Mouse (Mus musculus) limb, embryonic 13.5 days (tissue): ENCODE measurements around the gene Ebf1. TPM values are rescaled to one million over a fixed set of nuclear protein-coding genes. Genes with fewer than 3 reads are reported as not detected.
A peak's percentile ranks its signal among the peaks of the same experiment; 100 is the strongest.

Experiments
- ATAC-seq: fragments of 200-750 bp; cut with Nextera tagmentation; 2 replicates; pipeline ENCODE4 v1.8.0; 2017; ENCODE audit warnings: low read depth, moderate number of reproducible peaks, moderate TSS enrichment; ENCODE audit not compliant: low FRiP score
- H3K27ac ChIP-seq: fragments of 300-500 bp; sonication (generic); 2 replicates; pipeline ENCODE4 v1.5.1; 2015; ENCODE audit warnings: inconsistent platforms, mild to moderate bottlenecking, moderate library complexity
- H3K27me3 ChIP-seq: fragments of 300-500 bp; sonication (generic); 2 replicates; pipeline ENCODE4 v1.6.1; 2015; ENCODE audit warnings: mild to moderate bottlenecking, inconsistent platforms
- H3K36me3 ChIP-seq: fragments of 300-500 bp; sonication (generic); 2 replicates; pipeline ENCODE4 v1.6.1; 2015; ENCODE audit warnings: inconsistent platforms, mild to moderate bottlenecking, moderate library complexity
- H3K4me1 ChIP-seq: fragments of 300-500 bp; sonication (generic); 2 replicates; pipeline ENCODE4 v1.6.1; 2015; ENCODE audit warnings: inconsistent platforms
- H3K4me2 ChIP-seq: fragments of 300-500 bp; sonication (generic); replicated peaks from 2 replicates; pipeline ENCODE4 v1.6.1; 2015; ENCODE audit warnings: inconsistent platforms, mild to moderate bottlenecking, moderate library complexity
- H3K4me3 ChIP-seq: fragments of 300-500 bp; sonication (generic); 2 replicates; pipeline ENCODE4 v1.5.1; 2015; ENCODE audit warnings: moderate library complexity, mild to moderate bottlenecking, inconsistent platforms
- H3K9ac ChIP-seq: fragments of 300-500 bp; sonication (generic); 2 replicates; pipeline ENCODE4 v1.6.1; 2015; ENCODE audit warnings: mild to moderate bottlenecking, inconsistent platforms
- H3K9me3 ChIP-seq: fragments of 300-500 bp; sonication (generic); 2 replicates; pipeline ENCODE4 v1.6.1; 2016; ENCODE audit warnings: inconsistent platforms
- WGBS: fragments of 180-500 bp; shearing (Covaris S2); methylation state at CpG from one replicate; pipeline ENCODE4 v1.1.7; 2015; 5-methylcytosine and 5-hydroxymethylcytosine counted together
- polyA plus RNA-seq: library from polyadenylated mRNA; unstranded; fragments of >200 nt; fragmentation: Nextera tagmentation; extraction: Ambion mirVana; gene quantifications from 2 replicates; pipeline ENCODE4 v1.2.1, GENCODE M21; 2015

The Ebf1 gene
- polyA plus RNA-seq, 1 experiment from 2014 or later: 103 TPM

GRCm38 (mm10) chr11:45003716-45004437 lies 386.8 kb downstream of the Ebf1 start:
- Histone ChIP-seq H3K9ac (no peak overlapping the region), H3K9me3 (no peaks in the 10 kb centered on the region), H3K27ac (peak overlapping the region; percentile 72; the same call in 1 of the 2 replicates), H3K4me2 (no peak overlapping the region), H3K4me1 (peaks cover 40% of the 10 kb centered on the region), H3K27me3 (peaks cover 2% of the 10 kb centered on the region; the same call in 1 of the 2 replicates), H3K36me3 (peaks cover 32% of the 10 kb centered on the region), H3K4me3 (no peak overlapping the region)
- WGBS: 35% methylated on average over 9 of the region's 9 CpGs
- no peak; the same call in 1 of the 2 replicates for ATAC-seq

- peaks cover 29% of the 10 kb centered on the region for H3K4me1 ChIP-seq
Observed at GRCm38 (mm10) chr11:45007311-45007710, 390.2 kb downstream of the Ebf1 start.

DNA sequence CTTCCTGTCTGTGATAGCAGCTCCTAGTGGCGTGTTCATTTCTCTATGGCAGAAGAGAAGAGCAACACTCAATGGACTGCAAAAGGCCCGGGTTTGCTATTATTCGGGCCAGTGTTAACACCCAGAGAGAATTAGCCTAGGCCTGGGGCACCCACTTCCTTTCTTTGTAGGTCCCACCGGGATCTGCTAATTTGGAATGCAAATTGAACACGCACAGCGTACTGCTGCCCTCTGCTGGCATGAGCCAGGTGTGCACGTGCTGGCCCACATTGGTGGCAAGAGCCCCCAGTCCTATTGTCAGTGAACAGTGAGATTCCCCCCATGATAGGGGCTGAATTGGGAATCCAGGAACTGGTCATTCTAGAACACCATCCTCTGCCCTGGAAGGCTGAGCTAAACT lies 391.0 kb downstream of the Ebf1 start:
- 8% methylated on average over 7 of the region's 7 CpGs for WGBS
- Histone ChIP-seq H3K36me3 (peaks cover 6% of the 10 kb centered on the region; the same call in 1 of the 2 replicates), H3K4me2 (peak overlapping the region; percentile 50), H3K27me3 (peaks cover 5% of the 10 kb centered on the region; the same call in 1 of the 2 replicates), H3K4me3 (0 out of 2 replicates have a peak overlapping the region, but pooled peaks have one; percentile 14), H3K27ac (no peak overlapping the region), H3K9ac (no peak overlapping the region), H3K4me1 (peaks cover 22% of the 10 kb centered on the region), H3K9me3 (no peaks in the 10 kb centered on the region)
- ATAC-seq: no peak

More at GRCm38 (mm10) chr11:45007311-45007710, 390.2 kb downstream of the Ebf1 start:
- Histone ChIP-seq H3K36me3 (peaks cover 6% of the 10 kb centered on the region; the same call in 1 of the 2 replicates), H3K4me2 (no peak overlapping the region), H3K9me3 (no peaks in the 10 kb centered on the region), H3K27ac (no peak overlapping the region), H3K4me3 (no peak overlapping the region), H3K27me3 (peaks cover 5% of the 10 kb centered on the region; the same call in 1 of the 2 replicates), H3K9ac (no peak overlapping the region)
- 30% methylated on average over 11 of the region's 11 CpGs for WGBS
- no peak for ATAC-seq

- Histone ChIP-seq H3K27me3 (peaks cover 5% of the 10 kb centered on the region; the same call in 1 of the 2 replicates), H3K9me3 (peaks cover 4% of the 10 kb centered on the region), H3K27ac (no peak overlapping the region), H3K36me3 (peaks cover 6% of the 10 kb centered on the region; the same call in 1 of the 2 replicates), H3K4me3 (no peak overlapping the region), H3K4me1 (peaks cover 16% of the 10 kb centered on the region), H3K9ac (no peak overlapping the region), H3K4me2 (no peak overlapping the region)
- no peak for ATAC-seq
- 88% methylated on average over 5 of the region's 5 CpGs for WGBS
Observed at GRCm38 (mm10) chr11:45008760-45009159, 391.6 kb downstream of the Ebf1 start.

DNA sequence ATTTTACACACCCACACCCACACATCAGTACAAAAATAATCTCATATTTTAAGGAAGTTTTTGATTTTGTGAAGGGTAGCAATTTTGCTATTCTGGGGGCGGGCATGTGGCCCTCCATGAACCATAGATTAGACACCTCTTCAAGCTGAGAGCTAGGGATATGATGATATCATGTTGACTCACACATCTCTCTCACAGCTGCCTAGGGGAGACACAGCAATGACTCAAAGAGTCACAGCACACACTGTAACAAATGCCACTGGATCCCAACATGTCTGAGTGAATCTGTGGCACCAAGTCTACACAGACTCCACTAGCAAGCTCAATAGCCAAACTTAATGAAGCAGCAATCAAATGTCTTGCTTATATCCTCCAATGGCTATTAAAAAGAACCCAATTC lies 395.0 kb downstream of the Ebf1 start:
- ATAC-seq: no peak
- peaks cover 9% of the 10 kb centered on the region for H3K4me1 ChIP-seq
- peaks cover 7% of the 10 kb centered on the region for H3K9me3 ChIP-seq
- no peak overlapping the region for H3K9ac ChIP-seq
- H3K4me2 ChIP-seq: no peak overlapping the region
- no peak overlapping the region for H3K4me3 ChIP-seq
- H3K36me3 ChIP-seq: no peaks in the 10 kb centered on the region
- no peak overlapping the region for H3K27ac ChIP-seq
- 94% methylated on average over 1 of the region's 1 CpGs for WGBS
- peaks cover 5% of the 10 kb centered on the region; the same call in 1 of the 2 replicates for H3K27me3 ChIP-seq

GRCm38 (mm10) chr11:45017493-45017892 lies 400.4 kb downstream of the Ebf1 start:
- Histone ChIP-seq H3K4me3 (no peak overlapping the region), H3K4me1 (no peaks in the 10 kb centered on the region), H3K4me2 (no peak overlapping the region), H3K27me3 (no peaks in the 10 kb centered on the region), H3K9me3 (peaks cover 7% of the 10 kb centered on the region), H3K27ac (no peak overlapping the region), H3K9ac (no peak overlapping the region), H3K36me3 (no peaks in the 10 kb centered on the region)
- ATAC-seq: no peak
- WGBS: 61% methylated on average over 3 of the region's 3 CpGs

- no peak overlapping the region for H3K9ac ChIP-seq
- no peak overlapping the region for H3K27ac ChIP-seq
- peaks cover 3% of the 10 kb centered on the region; the same call in 1 of the 2 replicates for H3K27me3 ChIP-seq
- peaks cover 29% of the 10 kb centered on the region for H3K4me1 ChIP-seq
- H3K4me2 ChIP-seq: no peak overlapping the region
- no peaks in the 10 kb centered on the region for H3K36me3 ChIP-seq
- no peak for ATAC-seq
- no peaks in the 10 kb centered on the region for H3K9me3 ChIP-seq
- no peak overlapping the region for H3K4me3 ChIP-seq
- WGBS: 88% methylated on average over 5 of the region's 5 CpGs
Observed at GRCm38 (mm10) chr11:45026012-45026411, 408.9 kb downstream of the Ebf1 start.

GRCm38 (mm10) chr11:45026674-45027073 lies 409.6 kb downstream of the Ebf1 start:
- Histone ChIP-seq H3K27me3 (peaks cover 3% of the 10 kb centered on the region; the same call in 1 of the 2 replicates), H3K36me3 (no peaks in the 10 kb centered on the region), H3K4me3 (no peak overlapping the region), H3K4me2 (no peak overlapping the region), H3K9ac (no peak overlapping the region), H3K9me3 (no peaks in the 10 kb centered on the region), H3K27ac (no peak overlapping the region), H3K4me1 (peaks cover 29% of the 10 kb centered on the region)
- 21% methylated on average over 11 of the region's 11 CpGs for WGBS
- ATAC-seq: no peak

DNA sequence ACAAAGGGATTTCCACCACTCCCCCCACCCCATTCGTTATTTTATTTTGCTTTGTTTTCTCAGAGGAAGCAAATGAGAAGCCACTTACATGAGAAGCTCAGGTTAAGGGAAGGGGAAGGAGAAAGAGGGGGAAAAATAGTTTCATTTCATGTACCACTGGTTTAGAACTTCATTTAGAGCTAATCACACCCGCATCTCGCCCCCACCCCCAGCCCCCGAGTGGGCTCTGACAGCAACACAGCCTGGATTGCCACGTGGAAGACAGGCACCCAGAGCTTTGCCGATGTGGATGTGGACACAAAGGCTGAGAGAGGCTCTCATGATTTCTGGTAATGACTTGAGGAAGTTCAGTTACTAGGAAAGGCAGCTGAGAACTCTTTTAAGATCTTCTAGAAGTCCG lies 410.0 kb downstream of the Ebf1 start:
- Histone ChIP-seq H3K27me3 (peaks cover 3% of the 10 kb centered on the region; the same call in 1 of the 2 replicates), H3K9me3 (no peaks in the 10 kb centered on the region), H3K9ac (no peak overlapping the region), H3K4me1 (peaks cover 29% of the 10 kb centered on the region), H3K36me3 (no peaks in the 10 kb centered on the region), H3K27ac (no peak overlapping the region), H3K4me3 (no peak overlapping the region), H3K4me2 (no peak overlapping the region)
- 61% methylated on average over 7 of the region's 7 CpGs for WGBS
- no peak for ATAC-seq

DNA sequence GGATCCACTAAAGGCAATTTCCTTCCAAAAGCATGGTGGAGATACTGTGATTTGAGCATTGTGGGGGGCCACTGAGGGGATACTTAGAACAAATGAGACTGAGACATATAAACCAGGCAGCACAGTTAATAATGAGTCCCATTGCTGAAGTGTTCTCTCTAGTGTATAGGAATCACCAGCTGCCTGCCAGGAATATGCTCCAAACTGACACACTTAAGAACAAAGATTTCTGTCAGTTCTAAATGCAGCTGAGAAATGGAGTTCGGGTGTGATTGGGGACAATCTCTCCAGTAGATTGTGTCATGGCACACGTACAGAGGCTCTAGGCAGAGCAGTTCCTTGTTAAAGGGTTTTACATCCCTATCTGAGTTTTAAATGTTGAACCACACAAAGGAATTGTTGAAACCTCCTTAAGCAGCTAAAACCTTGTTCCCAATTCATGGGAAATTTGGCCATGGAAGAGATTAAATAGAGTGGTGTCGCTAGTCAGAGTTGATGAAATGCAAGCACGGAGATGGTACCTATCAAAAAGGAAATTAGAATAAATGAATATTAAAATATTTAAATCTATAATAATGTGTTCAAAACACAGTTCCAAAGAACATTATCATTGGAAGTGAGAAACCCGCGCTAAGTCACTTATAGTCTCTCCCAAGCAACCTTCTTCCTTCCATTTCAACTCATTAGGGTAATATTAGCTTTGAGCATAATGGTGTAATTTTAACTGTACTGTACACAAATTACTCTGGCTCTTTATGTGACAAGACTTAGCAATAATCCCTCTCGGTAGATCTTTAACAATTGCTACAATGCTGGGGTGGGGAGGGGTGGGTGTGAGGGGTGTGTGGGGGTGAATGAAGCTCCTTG lies 438.9 kb downstream of the Ebf1 start:
- no peak overlapping the region for H3K4me2 ChIP-seq
- no peaks in the 10 kb centered on the region for H3K36me3 ChIP-seq
- H3K9ac ChIP-seq: no peak overlapping the region
- 0 out of 2 replicates have a peak, but pooled peaks cover under 1% of the 10 kb centered on the region for H3K4me1 ChIP-seq
- H3K27ac ChIP-seq: no peak overlapping the region
- H3K9me3 ChIP-seq: no peaks in the 10 kb centered on the region
- no peak overlapping the region for H3K4me3 ChIP-seq
- H3K27me3 ChIP-seq: no peaks in the 10 kb centered on the region
- ATAC-seq: no peak
- WGBS: 84% methylated on average over 7 of the region's 7 CpGs
